Mouse (Mus musculus) left cerebral cortex, postnatal 25 days (tissue): ENCODE measurements around the gene Pgm3. TPM values are rescaled to one million over a fixed set of nuclear protein-coding genes. Genes with fewer than 3 reads are reported as not detected.

Experiments used
- total RNA-seq, 2 experiments: library from RNA; stranded (reverse); gene quantifications; 2 replicates each; pipeline ENCODE4 v1.2.3; 2021

The Pgm3 gene
- total RNA-seq, 2 experiments from 2014 or later: 16.6 to 19.5 TPM

Other genes starting within 250 kb of the Pgm3 start
- 1 to 10 TPM; 3.8 to 4.3 TPM for gene Ube2cbp, start 106.9 kb downstream of the Pgm3 start, total RNA-seq
- 10 to 100 TPM; 56.8 to 59.8 TPM for gene Dop1a, start 104.7 kb downstream of the Pgm3 start, total RNA-seq
- gene Rwdd2a, start 149 bp upstream of the Pgm3 start, total RNA-seq: 10 to 100 TPM; 25.9 to 27.3 TPM
- 10 to 100 TPM; 53.1 to 57.3 TPM for gene Me1, start 124.1 kb upstream of the Pgm3 start, total RNA-seq
- 1 to 10 TPM; 2.6 TPM for gene Prss35, start 171.8 kb upstream of the Pgm3 start, total RNA-seq